Mouse (Mus musculus) G1E (cell line): Measurements from ENCODE around the gene Lhx3.

ENCODE experiments used
- CTCF ChIP-seq: IDR thresholded peaks from 2 replicates; pipeline ENCODE4 v1.5.1; 2012; ENCODE audit warnings: low read depth, low read length, inconsistent platforms, mixed read lengths
- GATA1 ChIP-seq: IDR thresholded peaks from 2 replicates; pipeline ENCODE4 v1.6.1; 2012; ENCODE audit warnings: borderline replicate concordance, low read length, inconsistent platforms, mixed read lengths
- GATA2 ChIP-seq: IDR thresholded peaks from 2 replicates; pipeline ENCODE4 v1.6.1; 2012; ENCODE audit warnings: low read depth, low read length, inconsistent platforms, borderline replicate concordance
- POLR2AphosphoS5 ChIP-seq: IDR thresholded peaks from 2 replicates; pipeline ENCODE4 v1.6.1; 2012; ENCODE audit warnings: low read depth, low read length, inconsistent platforms; ENCODE audit not compliant: insufficient replicate concordance
- TAL1 ChIP-seq: conservative IDR thresholded peaks from 2 replicates; pipeline ENCODE4 v1.6.1; 2012; ENCODE audit warnings: low read depth, low read length, inconsistent platforms, mixed read lengths

- no peak for TF ChIP-seq CTCF
- no peak for TF ChIP-seq POLR2AphosphoS5
- no peak for TF ChIP-seq GATA1
- TF ChIP-seq GATA2, result no peak
- TF ChIP-seq TAL1, result no peak
These were observed 39.4 kb upstream of the Lhx3 start for GRCm38 (mm10) chr2:26247531-26247930.
